Mouse (Mus musculus) hindlimb bud, embryonic 11.5 days (tissue): ENCODE results near the gene Gpr27.

Experiments used
- DNase-seq: peaks from one replicate; pipeline ENCODE4 v3.0.0-alpha.2; 2012; ENCODE audit warnings: low read depth, low spot score; ENCODE audit errors: extremely low spot score

The Gpr27 gene

GRCm38 (mm10) chr6:99692206-99692915 is at the start of gene Gpr27:
TSS of gene Gpr27 (plus strand) at chr6:99692679.
- DNase-seq = no peak

GRCm38 (mm10) chr6:99643439-99644199 is 48.9 kb upstream of the Gpr27 start:
- no peak for DNase-seq

- DNase-seq = no peak
Observed at GRCm38 (mm10) chr6:99644386-99644785, 48.1 kb upstream of the Gpr27 start.

GRCm38 (mm10) chr6:99644876-99645275 is 47.6 kb upstream of the Gpr27 start:
- DNase-seq = no peak

- DNase-seq = no peak
Observed at GRCm38 (mm10) chr6:99646344-99646743, 46.1 kb upstream of the Gpr27 start.

- DNase-seq = no peak
Observed at GRCm38 (mm10) chr6:99649307-99649706, 43.2 kb upstream of the Gpr27 start.

GRCm38 (mm10) chr6:99652341-99652740 is 40.1 kb upstream of the Gpr27 start:
- DNase-seq = no peak

- DNase-seq = no peak
Observed at GRCm38 (mm10) chr6:99654343-99654742, 38.1 kb upstream of the Gpr27 start.

- no peak for DNase-seq
Observed at GRCm38 (mm10) chr6:99655488-99655887, 37.0 kb upstream of the Gpr27 start.

- no peak for DNase-seq
Observed at GRCm38 (mm10) chr6:99656088-99656487, 36.4 kb upstream of the Gpr27 start.

- no peak for DNase-seq
Observed at GRCm38 (mm10) chr6:99658586-99658985, 33.9 kb upstream of the Gpr27 start.

- no peak for DNase-seq
Observed at GRCm38 (mm10) chr6:99660443-99660842, 32.0 kb upstream of the Gpr27 start.

GRCm38 (mm10) chr6:99663232-99663631 is 29.2 kb upstream of the Gpr27 start:
- no peak for DNase-seq

- DNase-seq = no peak
Observed at GRCm38 (mm10) chr6:99665457-99666317, 26.8 kb upstream of the Gpr27 start.

GRCm38 (mm10) chr6:99666318-99667171 is 25.9 kb upstream of the Gpr27 start, which contains the start of the genes Eif4e3 and Gm20696:
TSS of gene Eif4e3 (minus strand) at chr6:99666771.
TSS of gene Gm20696 (minus strand) at chr6:99666797.
- DNase-seq = no peak

- no peak for DNase-seq
Observed at GRCm38 (mm10) chr6:99667290-99667689, 25.2 kb upstream of the Gpr27 start.

- DNase-seq = no peak
Observed at GRCm38 (mm10) chr6:99669481-99670325, 22.8 kb upstream of the Gpr27 start.

- no peak for DNase-seq
Observed at GRCm38 (mm10) chr6:99670481-99671119, 21.9 kb upstream of the Gpr27 start.

GRCm38 (mm10) chr6:99671768-99672167 is 20.7 kb upstream of the Gpr27 start:
- DNase-seq = no peak
